Mouse (Mus musculus): Measurements from ENCODE around the gene Trabd2b.

Gene Trabd2b

GRCm38 (mm10) chr4:114545481-114546200, 139.1 kb downstream of the Trabd2b start:
- CTCF ChIA-PET = no interaction called here

- CTCF ChIA-PET = no interaction called here
Observed at GRCm38 (mm10) chr4:114547658-114548448, 141.3 kb downstream of the Trabd2b start.

GRCm38 (mm10) chr4:114549487-114549886, 143.0 kb downstream of the Trabd2b start:
- CTCF ChIA-PET = no interaction called here

GRCm38 (mm10) chr4:114550471-114551156, 144.1 kb downstream of the Trabd2b start:
- CTCF ChIA-PET = no interaction called here

- CTCF ChIA-PET = no interaction called here
Observed at GRCm38 (mm10) chr4:114556880-114557279, 150.4 kb downstream of the Trabd2b start.

- CTCF ChIA-PET = no interaction called here
Observed at GRCm38 (mm10) chr4:114557731-114558130, 151.2 kb downstream of the Trabd2b start.

- CTCF ChIA-PET = no interaction called here
Observed at GRCm38 (mm10) chr4:114558487-114558886, 152.0 kb downstream of the Trabd2b start.

- CTCF ChIA-PET = no interaction called here
Observed at GRCm38 (mm10) chr4:114560638-114561216, 154.2 kb downstream of the Trabd2b start.

- CTCF ChIA-PET = no interaction called here
Observed at GRCm38 (mm10) chr4:114564131-114564695, 157.7 kb downstream of the Trabd2b start.

GRCm38 (mm10) chr4:114567594-114567993, 161.1 kb downstream of the Trabd2b start:
- CTCF ChIA-PET = no interaction called here

GRCm38 (mm10) chr4:114568081-114568605, 161.6 kb downstream of the Trabd2b start:
- CTCF ChIA-PET = no interaction called here

GRCm38 (mm10) chr4:114578153-114578950, 171.8 kb downstream of the Trabd2b start:
- CTCF ChIA-PET = no interaction called here

GRCm38 (mm10) chr4:114583546-114584144, 177.1 kb downstream of the Trabd2b start:
- CTCF ChIA-PET = no interaction called here

- CTCF ChIA-PET = no interaction called here
Observed at GRCm38 (mm10) chr4:114584686-114585085, 178.2 kb downstream of the Trabd2b start.

GRCm38 (mm10) chr4:114593554-114594215, 187.2 kb downstream of the Trabd2b start:
- CTCF ChIA-PET = interaction anchor here (0.5 kb wide), 1 partner anchor 17 kb away, joined by 3 read pairs; no protein-coding TSS in a partner anchor

- CTCF ChIA-PET = no interaction called here
Observed at GRCm38 (mm10) chr4:114595188-114595701, 188.7 kb downstream of the Trabd2b start.

GRCm38 (mm10) chr4:114599121-114599520, 192.6 kb downstream of the Trabd2b start:
- CTCF ChIA-PET = no interaction called here

- CTCF ChIA-PET = no interaction called here
Observed at GRCm38 (mm10) chr4:114601201-114602009, 194.9 kb downstream of the Trabd2b start.

GRCm38 (mm10) chr4:114605670-114606069, 199.1 kb downstream of the Trabd2b start:
- CTCF ChIA-PET = no interaction called here

Data from spleen, embryonic (tissue).